Mouse (Mus musculus) intestine, postnatal 0 days (tissue): ENCODE results near the gene Grip1. TPM values are rescaled to one million over a fixed set of nuclear protein-coding genes. Genes with fewer than 3 reads are reported as not detected.
A peak's percentile ranks its signal among the peaks of the same experiment; 100 is the strongest.

Experiments used
- ATAC-seq: fragments of 200-750 bp; cut with Nextera tagmentation; 2 replicates; pipeline ENCODE4 v1.8.0; 2017; ENCODE audit warnings: mild to moderate bottlenecking, moderate TSS enrichment, moderate library complexity
- H3K27ac ChIP-seq: fragments of 300-500 bp; sonication (generic); 2 replicates; pipeline ENCODE4 v1.5.1; 2014; ENCODE audit warnings: mild to moderate bottlenecking, low read depth, low read length, moderate library complexity
- H3K27me3 ChIP-seq: fragments of 300-500 bp; sonication (generic); replicated peaks from 2 replicates; pipeline ENCODE4 v1.6.1; 2014; ENCODE audit warnings: low read length, mixed read lengths; ENCODE audit not compliant: control insufficient read depth, insufficient read depth
- H3K36me3 ChIP-seq: fragments of 300-500 bp; sonication (generic); 2 replicates; pipeline ENCODE4 v1.6.1; 2014; ENCODE audit warnings: mild to moderate bottlenecking, moderate library complexity; ENCODE audit not compliant: control insufficient read depth, insufficient read depth
- H3K4me1 ChIP-seq: fragments of 300-500 bp; sonication (generic); replicated peaks from 2 replicates; pipeline ENCODE4 v1.6.1; 2014; ENCODE audit warnings: antibody characterized with exemption, low read length, mixed read lengths; ENCODE audit not compliant: control insufficient read depth, insufficient read depth
- H3K4me2 ChIP-seq: fragments of 300-500 bp; sonication (generic); replicated peaks from 2 replicates; pipeline ENCODE4 v1.6.1; 2014; ENCODE audit warnings: low read depth, mild to moderate bottlenecking, moderate library complexity
- H3K4me3 ChIP-seq: fragments of 300-500 bp; sonication (generic); 2 replicates; pipeline ENCODE4 v1.5.1; 2014; ENCODE audit warnings: low read depth, low read length
- H3K9ac ChIP-seq: fragments of 300-500 bp; sonication (generic); 2 replicates; pipeline ENCODE4 v1.6.1; 2014; ENCODE audit warnings: mild to moderate bottlenecking, low read depth, low read length
- H3K9me3 ChIP-seq: fragments of 300-500 bp; sonication (generic); 2 replicates; pipeline ENCODE4 v1.6.1; 2016; ENCODE audit warnings: mixed run types; ENCODE audit not compliant: control insufficient read depth
- CTCF ChIP-seq: sonication (generic); IDR thresholded peaks from 2 replicates; pipeline ENCODE4 v1.5.1; 2016; ENCODE audit warnings: low read depth, mild to moderate bottlenecking, control low read depth, antibody characterized with exemption, moderate library complexity
- whole genome bisulfite sequencing: fragments of 180-500 bp; shearing (Covaris S2); extraction: QIAGEN DNeasy Blood & Tissue Kit; methylation state at CpG from one replicate; pipeline ENCODE4 v1.1.7; 2014; 5-methylcytosine and 5-hydroxymethylcytosine counted together
- polyA plus RNA-seq: library from polyadenylated mRNA; unstranded; fragments of >200 nt; fragmentation: Nextera tagmentation; extraction: Ambion mirVana; gene quantifications from 2 replicates; pipeline ENCODE4 v1.2.1, GENCODE M21; 2015

Grip1 gene
- polyA plus RNA-seq, 1 experiment from 2014 or later = 0.48 TPM

DNA sequence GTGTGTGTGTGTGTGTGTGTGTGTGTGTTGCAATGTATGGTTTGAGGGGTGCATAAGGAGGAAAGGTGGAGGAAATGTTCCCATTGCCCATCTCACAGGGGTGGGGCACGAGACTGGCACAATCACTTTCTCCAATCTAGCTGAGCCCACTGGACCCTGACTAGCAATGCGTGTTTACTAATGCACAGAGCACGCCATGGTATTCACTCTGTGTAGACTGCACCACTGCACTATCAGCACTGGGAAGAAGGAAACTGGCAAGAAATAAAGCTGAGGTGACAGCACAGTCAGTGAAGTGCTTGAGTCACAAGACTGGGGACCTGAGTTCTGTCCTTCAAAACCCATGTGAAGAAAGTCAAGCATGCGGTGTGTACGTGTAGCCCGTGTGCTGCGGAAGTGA, 17.8 kb upstream of the Grip1 start:
- Histone ChIP-seq H3K9me3 (no peaks in the 10 kb centered on the region), H3K27ac (no peak overlapping the region), H3K36me3 (no peaks in the 10 kb centered on the region), H3K9ac (no peak overlapping the region), H3K4me1 (no peaks in the 10 kb centered on the region), H3K27me3 (no peaks in the 10 kb centered on the region), H3K4me3 (no peak overlapping the region), H3K4me2 (no peak overlapping the region)
- WGBS = 84% methylated on average over 7 of the region's 7 CpGs
- no peak for TF ChIP-seq CTCF
- no peak for ATAC-seq

DNA sequence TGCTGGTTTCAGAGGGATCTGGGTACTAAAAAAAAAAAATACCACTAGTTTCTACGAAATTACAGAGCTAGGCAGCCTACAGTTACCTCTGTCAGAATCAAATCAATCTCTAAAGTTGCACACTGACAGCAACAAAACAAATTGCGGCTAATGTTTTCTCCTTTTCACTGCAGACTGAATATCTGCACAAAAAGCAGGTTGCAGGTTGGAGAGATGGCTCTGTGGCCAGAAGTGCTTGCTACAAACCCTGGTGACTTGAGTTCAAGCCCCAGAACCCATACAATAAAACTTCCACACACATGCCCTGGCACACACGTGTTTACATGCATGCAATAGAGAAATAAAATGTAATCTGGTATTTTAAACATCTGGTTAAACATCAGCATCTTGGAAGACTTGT, 16.3 kb upstream of the Grip1 start:
- no peaks in the 10 kb centered on the region for H3K36me3 ChIP-seq
- TF ChIP-seq CTCF = no peak
- ATAC-seq = no peak
- no peaks in the 10 kb centered on the region for H3K9me3 ChIP-seq
- H3K27ac ChIP-seq = no peak overlapping the region
- H3K4me2 ChIP-seq = no peak overlapping the region
- no peak overlapping the region for H3K9ac ChIP-seq
- H3K27me3 ChIP-seq = no peaks in the 10 kb centered on the region
- H3K4me1 ChIP-seq = no peaks in the 10 kb centered on the region
- WGBS = 68% methylated on average over 3 of the region's 3 CpGs
- H3K4me3 ChIP-seq = no peak overlapping the region

DNA sequence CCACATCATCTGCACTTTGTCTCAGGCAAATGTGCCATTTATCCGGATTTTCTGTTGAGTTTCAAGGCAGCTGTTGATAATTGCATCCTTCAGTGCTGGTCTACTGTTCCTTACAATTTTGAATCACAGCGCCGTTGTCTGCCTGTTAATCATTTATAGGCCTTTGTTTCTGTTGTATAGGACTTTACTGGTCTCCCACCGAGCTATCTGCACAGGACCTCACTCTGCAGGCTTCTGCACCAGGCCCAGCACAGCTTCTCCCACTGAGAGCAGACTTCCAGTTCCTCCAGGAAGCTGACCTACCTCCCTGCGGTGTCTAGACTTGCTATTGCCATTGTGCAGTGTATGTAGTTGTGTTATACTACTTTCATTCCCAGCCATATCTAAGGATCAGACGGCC, 11.9 kb upstream of the Grip1 start:
- H3K9ac ChIP-seq = no peak overlapping the region
- 29% methylated on average over 6 of the region's 6 CpGs for WGBS
- no peak for ATAC-seq
- no peaks in the 10 kb centered on the region for H3K36me3 ChIP-seq
- no peaks in the 10 kb centered on the region for H3K4me1 ChIP-seq
- H3K27me3 ChIP-seq = no peaks in the 10 kb centered on the region; the same call in 1 of the 2 replicates
- no peak overlapping the region for H3K27ac ChIP-seq
- H3K4me3 ChIP-seq = no peak overlapping the region
- no peaks in the 10 kb centered on the region for H3K9me3 ChIP-seq
- H3K4me2 ChIP-seq = no peak overlapping the region
- no peak for TF ChIP-seq CTCF

DNA sequence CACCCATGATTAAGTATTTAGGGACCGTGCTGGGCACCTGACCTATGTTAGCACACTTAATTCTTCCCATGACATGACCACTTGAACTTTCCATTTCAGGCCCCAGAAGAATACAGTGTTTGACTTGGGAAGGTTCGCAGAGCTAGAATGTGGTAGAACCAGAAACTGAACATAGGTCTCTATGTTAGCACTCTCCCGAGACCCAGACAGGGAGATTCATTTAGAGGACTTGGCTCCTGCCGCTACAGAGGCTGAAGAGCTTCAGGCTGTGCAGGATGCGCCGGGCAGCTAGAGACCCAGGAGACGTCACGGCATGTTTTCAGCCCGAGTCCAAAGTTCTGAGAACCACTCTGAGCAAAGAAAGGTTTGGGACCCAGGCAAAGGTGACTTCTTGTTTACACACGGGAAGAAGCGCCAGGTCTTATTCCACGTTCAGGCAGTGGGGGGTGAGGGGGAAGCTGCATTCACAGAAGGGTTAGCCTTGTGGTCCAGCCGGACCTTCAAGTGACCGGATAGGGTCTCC, 6.2 kb upstream of the Grip1 start:
- TF ChIP-seq CTCF = no peak
- no peak overlapping the region for H3K9ac ChIP-seq
- H3K27me3 ChIP-seq = peaks cover under 1% of the 10 kb centered on the region; the same call in 1 of the 2 replicates
- WGBS = 44% methylated on average over 14 of the region's 14 CpGs
- H3K4me1 ChIP-seq = no peaks in the 10 kb centered on the region
- H3K27ac ChIP-seq = no peak overlapping the region
- 0 out of 2 replicates have a peak overlapping the region, but pooled peaks have one; percentile 7 for H3K4me3 ChIP-seq
- no peaks in the 10 kb centered on the region for H3K36me3 ChIP-seq
- H3K4me2 ChIP-seq = peak overlapping the region; percentile 57
- H3K9me3 ChIP-seq = no peaks in the 10 kb centered on the region
- peak; percentile 83 for ATAC-seq

DNA sequence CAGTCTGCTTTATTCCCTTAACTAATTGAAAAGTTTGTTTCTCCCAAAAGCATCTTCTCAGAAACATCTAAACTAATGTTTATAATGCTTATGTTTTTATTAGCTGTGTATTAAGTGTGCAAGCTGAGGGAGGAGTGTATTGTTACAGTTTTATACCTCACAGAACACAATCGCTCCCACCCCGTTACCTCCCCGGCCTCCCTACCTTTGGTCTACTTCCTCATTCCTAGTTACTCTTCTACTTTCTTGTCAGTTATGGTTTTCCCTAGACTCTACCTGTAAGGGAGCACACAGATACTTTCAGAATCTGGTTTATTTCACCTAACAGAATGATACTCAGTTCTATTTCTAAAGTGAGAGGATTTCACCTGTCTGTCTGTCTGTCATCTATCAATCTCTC, 5.7 kb upstream of the Grip1 start:
- H3K9ac ChIP-seq = no peak overlapping the region
- no peaks in the 10 kb centered on the region for H3K9me3 ChIP-seq
- no peaks in the 10 kb centered on the region for H3K36me3 ChIP-seq
- no peak for TF ChIP-seq CTCF
- peak; percentile 77 for ATAC-seq
- H3K4me2 ChIP-seq = peak overlapping the region; percentile 57
- H3K4me3 ChIP-seq = no peak overlapping the region
- WGBS = 42% methylated on average over 3 of the region's 3 CpGs
- H3K27ac ChIP-seq = no peak overlapping the region
- H3K27me3 ChIP-seq = peaks cover 6% of the 10 kb centered on the region; the same call in 1 of the 2 replicates
- H3K4me1 ChIP-seq = no peaks in the 10 kb centered on the region

DNA sequence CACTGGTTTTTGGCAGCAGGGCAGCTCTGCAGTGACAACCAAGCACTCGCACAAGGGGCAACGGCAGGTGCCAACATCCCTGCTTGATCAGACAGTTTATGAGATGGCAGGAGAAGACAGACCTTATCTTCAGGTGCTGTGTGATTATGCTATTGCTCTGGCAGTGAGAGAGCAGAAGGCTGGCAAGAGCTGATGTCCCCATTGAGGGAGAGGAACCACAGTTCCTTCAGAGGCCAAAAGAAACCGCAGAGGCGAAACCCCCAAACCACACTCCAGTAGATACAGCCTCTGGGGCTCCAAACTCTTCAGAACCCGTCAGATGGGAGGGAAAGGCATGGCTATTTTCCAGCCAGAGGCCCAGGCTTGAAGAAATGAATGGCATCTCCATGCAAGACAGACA, 932 bp upstream of the Grip1 start:
- H3K27me3 ChIP-seq = peaks cover 10% of the 10 kb centered on the region; the same call in 1 of the 2 replicates
- 59% methylated on average over 5 of the region's 5 CpGs for WGBS
- peaks cover 5% of the 10 kb centered on the region; the same call in 1 of the 2 replicates for H3K4me1 ChIP-seq
- H3K9ac ChIP-seq = no peak overlapping the region
- H3K9me3 ChIP-seq = no peaks in the 10 kb centered on the region
- TF ChIP-seq CTCF = no peak
- H3K4me3 ChIP-seq = no peak overlapping the region
- no peak overlapping the region for H3K27ac ChIP-seq
- H3K36me3 ChIP-seq = no peaks in the 10 kb centered on the region
- no peak for ATAC-seq
- no peak overlapping the region; the same call in 1 of the 2 replicates for H3K4me2 ChIP-seq
